Mouse (Mus musculus): Measurements from ENCODE around the gene Ggta1. TPM values are rescaled to one million over a fixed set of nuclear protein-coding genes. Genes with fewer than 3 reads are reported as not detected.
"Not testable (repeated sequence)": the region's sequence is repeated elsewhere in the genome, so short reads cannot be mapped to it uniquely, and the experiment has no call there.

Ggta1 gene
- polyA plus RNA-seq, 1 experiment from 2014 or later = 135 TPM

- Histone ChIP-seq H3K79me2 (ENCODE audit: inconsistent target) (peaks cover 78% of the 10 kb centered on the region), H3K4me3 (ENCODE audit: inconsistent target) (no peak overlapping the region), H3K27ac (no peak overlapping the region), H3K36me3 (ENCODE audit: inconsistent target) (peaks cover 13% of the 10 kb centered on the region; the same call in 1 of the 2 replicates)
These were observed 3.7 kb downstream of the Ggta1 start for GRCm38 (mm10) chr2:35459316-35459715.

- Histone ChIP-seq H3K4me3 (ENCODE audit: inconsistent target) (no peak overlapping the region), H3K27ac (no peak overlapping the region), H3K36me3 (ENCODE audit: inconsistent target) (peaks cover 13% of the 10 kb centered on the region; the same call in 1 of the 2 replicates), H3K79me2 (ENCODE audit: inconsistent target) (peaks cover 87% of the 10 kb centered on the region)
- 95% methylated on average over 4 of the region's 4 CpGs for WGBS (ENCODE audit: missing documents)
These were observed 4.6 kb downstream of the Ggta1 start for GRCm38 (mm10) chr2:35458421-35458820.

- Histone ChIP-seq H3K79me2 (ENCODE audit: inconsistent target) (peaks cover 92% of the 10 kb centered on the region), H3K36me3 (ENCODE audit: inconsistent target) (peaks cover 12% of the 10 kb centered on the region; the same call in 1 of the 2 replicates), H3K4me3 (ENCODE audit: inconsistent target) (no peak overlapping the region), H3K27ac (peak overlapping the region; percentile 85; the same call in 1 of the 2 replicates)
- 28% methylated on average over 3 of the region's 3 CpGs for WGBS (ENCODE audit: missing documents)
These were observed 9.3 kb downstream of the Ggta1 start for GRCm38 (mm10) chr2:35453736-35454135.

- H3K36me3 ChIP-seq (ENCODE audit: inconsistent target); H3K4me3 ChIP-seq (ENCODE audit: inconsistent target): not testable (repeated sequence)
- Histone ChIP-seq H3K79me2 (ENCODE audit: inconsistent target) (peaks cover 92% of the 10 kb centered on the region), H3K27ac (peak overlapping the region; percentile 85)
- 80% methylated on average over 6 of the region's 6 CpGs for WGBS (ENCODE audit: missing documents)
These were observed 10.3 kb downstream of the Ggta1 start for GRCm38 (mm10) chr2:35452695-35453094.

- H3K4me3 ChIP-seq (ENCODE audit: inconsistent target) = no peak overlapping the region
- 43% methylated on average over 5 of the region's 5 CpGs for WGBS (ENCODE audit: missing documents)
- H3K79me2 ChIP-seq (ENCODE audit: inconsistent target) = peaks cover 92% of the 10 kb centered on the region
- peak overlapping the region; percentile 85 for H3K27ac ChIP-seq
- no peaks in the 10 kb centered on the region for H3K36me3 ChIP-seq (ENCODE audit: inconsistent target)
These were observed 11.5 kb downstream of the Ggta1 start for GRCm38 (mm10) chr2:35451484-35452050.

- Histone ChIP-seq H3K4me3 (ENCODE audit: inconsistent target) (no peak overlapping the region), H3K36me3 (ENCODE audit: inconsistent target) (no peaks in the 10 kb centered on the region), H3K79me2 (ENCODE audit: inconsistent target) (peaks cover 92% of the 10 kb centered on the region), H3K27ac (peak overlapping the region; percentile 85)
- 76% methylated on average over 4 of the region's 4 CpGs for WGBS (ENCODE audit: missing documents)
These were observed 12.2 kb downstream of the Ggta1 start for GRCm38 (mm10) chr2:35450856-35451255.

- 14% methylated on average over 11 of the region's 12 CpGs for WGBS (ENCODE audit: missing documents)
- H3K4me3 ChIP-seq (ENCODE audit: inconsistent target) = no peak overlapping the region
- H3K36me3 ChIP-seq (ENCODE audit: inconsistent target) = no peaks in the 10 kb centered on the region
- peak overlapping the region; percentile 85 for H3K27ac ChIP-seq
- peaks cover 92% of the 10 kb centered on the region for H3K79me2 ChIP-seq (ENCODE audit: inconsistent target)
These were observed 13.1 kb downstream of the Ggta1 start for GRCm38 (mm10) chr2:35449687-35450622.

GRCm38 (mm10) chr2:35448914-35449670 lies 13.9 kb downstream of the Ggta1 start:
- H3K36me3 ChIP-seq (ENCODE audit: inconsistent target) = no peaks in the 10 kb centered on the region
- H3K27ac ChIP-seq = peak overlapping the region; percentile 85
- 75% methylated on average over 9 of the region's 9 CpGs for WGBS (ENCODE audit: missing documents)
- no peak overlapping the region for H3K4me3 ChIP-seq (ENCODE audit: inconsistent target)
- peaks cover 87% of the 10 kb centered on the region for H3K79me2 ChIP-seq (ENCODE audit: inconsistent target)

GRCm38 (mm10) chr2:35448215-35448913 lies 14.7 kb downstream of the Ggta1 start:
- peaks cover 85% of the 10 kb centered on the region for H3K79me2 ChIP-seq (ENCODE audit: inconsistent target)
- H3K36me3 ChIP-seq (ENCODE audit: inconsistent target) = no peaks in the 10 kb centered on the region
- H3K4me3 ChIP-seq (ENCODE audit: inconsistent target) = no peak overlapping the region
- 62% methylated on average over 6 of the region's 7 CpGs for WGBS (ENCODE audit: missing documents)
- peak overlapping the region; percentile 85 for H3K27ac ChIP-seq

- Histone ChIP-seq H3K36me3 (ENCODE audit: inconsistent target) (no peaks in the 10 kb centered on the region), H3K79me2 (ENCODE audit: inconsistent target) (peaks cover 85% of the 10 kb centered on the region), H3K27ac (peak overlapping the region; percentile 85), H3K4me3 (ENCODE audit: inconsistent target) (no peak overlapping the region)
- WGBS (ENCODE audit: missing documents) = 46% methylated on average over 7 of the region's 7 CpGs
These were observed 15.6 kb downstream of the Ggta1 start for GRCm38 (mm10) chr2:35447453-35447852.

- peaks cover 92% of the 10 kb centered on the region for H3K79me2 ChIP-seq (ENCODE audit: inconsistent target)
- H3K4me3 ChIP-seq (ENCODE audit: inconsistent target) = no peak overlapping the region
- H3K36me3 ChIP-seq (ENCODE audit: inconsistent target) = no peaks in the 10 kb centered on the region
- H3K27ac ChIP-seq = peak overlapping the region; percentile 85
- WGBS (ENCODE audit: missing documents) = 37% methylated on average over 8 of the region's 8 CpGs
These were observed 16.2 kb downstream of the Ggta1 start for GRCm38 (mm10) chr2:35446798-35447197.

GRCm38 (mm10) chr2:35446300-35446699 lies 16.7 kb downstream of the Ggta1 start:
- no peak overlapping the region for H3K4me3 ChIP-seq (ENCODE audit: inconsistent target)
- peaks cover 93% of the 10 kb centered on the region for H3K79me2 ChIP-seq (ENCODE audit: inconsistent target)

GRCm38 (mm10) chr2:35445610-35446009 lies 17.4 kb downstream of the Ggta1 start:
- H3K4me3 ChIP-seq (ENCODE audit: inconsistent target) = no peak overlapping the region
- H3K79me2 ChIP-seq (ENCODE audit: inconsistent target) = peaks cover 93% of the 10 kb centered on the region
- WGBS (ENCODE audit: missing documents) = 16% methylated on average over 7 of the region's 7 CpGs
- H3K36me3 ChIP-seq (ENCODE audit: inconsistent target) = no peaks in the 10 kb centered on the region
- peak overlapping the region; percentile 85 for H3K27ac ChIP-seq

More at GRCm38 (mm10) chr2:35446300-35446699, 16.7 kb downstream of the Ggta1 start:
- 69% methylated on average over 5 of the region's 5 CpGs for WGBS (ENCODE audit: missing documents)
- Histone ChIP-seq H3K27ac (peak overlapping the region; percentile 85), H3K36me3 (ENCODE audit: inconsistent target) (no peaks in the 10 kb centered on the region)

GRCm38 (mm10) chr2:35444764-35445262 lies 18.2 kb downstream of the Ggta1 start:
- 21% methylated on average over 6 of the region's 6 CpGs for WGBS (ENCODE audit: missing documents)
- peaks cover 93% of the 10 kb centered on the region for H3K79me2 ChIP-seq (ENCODE audit: inconsistent target)
- peak overlapping the region; percentile 16 for H3K4me3 ChIP-seq (ENCODE audit: inconsistent target)
- peak overlapping the region; percentile 85 for H3K27ac ChIP-seq
- no peaks in the 10 kb centered on the region for H3K36me3 ChIP-seq (ENCODE audit: inconsistent target)

Data from macrophage (primary cell).